Mouse (Mus musculus): Measurements from ENCODE around the gene Inha.

DNA sequence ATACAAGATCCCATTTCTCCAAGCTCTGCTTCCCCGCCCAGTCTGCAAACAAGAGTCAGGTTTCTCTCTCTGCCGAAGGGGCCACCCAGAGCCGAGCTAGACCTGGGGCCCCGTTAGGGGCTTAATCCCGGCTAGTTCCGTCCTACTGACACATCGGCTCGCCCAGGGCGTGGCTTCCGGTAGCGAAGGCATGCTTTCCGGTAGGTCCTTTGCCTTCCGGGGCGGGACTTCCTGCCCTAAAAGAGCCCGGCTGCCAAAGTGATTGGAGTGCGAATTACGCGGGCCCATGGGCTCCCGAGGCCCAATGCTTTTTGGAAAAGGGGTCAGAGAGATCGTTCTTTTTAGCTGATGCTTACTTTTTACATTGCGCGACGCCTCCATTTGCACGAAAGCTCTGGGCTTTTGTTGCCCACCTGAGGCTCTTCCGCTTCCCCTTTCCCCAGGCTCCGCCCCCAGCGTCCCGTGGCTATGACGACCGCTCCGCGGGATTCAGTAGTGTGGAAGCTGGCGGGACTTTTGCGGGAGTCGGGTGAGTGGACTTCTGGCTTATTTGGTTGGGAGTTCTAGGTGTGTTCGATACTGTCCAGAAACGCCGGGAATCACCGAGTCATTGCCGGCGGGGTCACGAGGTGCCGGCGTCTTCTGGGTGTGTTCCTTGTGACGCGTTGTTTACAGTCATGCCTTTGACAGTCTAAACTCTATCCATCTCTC lies 14.6 kb downstream of the Inha start, which contains the start of gene Stk11ip:
- peak; percentile 75 for TF ChIP-seq POLR2A (IDR thresholded peaks at IDR 0.05; ENCODE audit: low read depth, low read length)
- no peak for TF ChIP-seq CTCF (IDR thresholded peaks at IDR 0.05; ENCODE audit: borderline replicate concordance, insufficient read depth, low read length)
